Mouse (Mus musculus): ENCODE measurements at regions not wholly inside any gene's neighbourhood (a gene's known extent, or its start where the extent isn't known, plus 50 kb on each side); places are given as distances from the start of the nearest gene placed in this dataset.

GRCm38 (mm10) chr13:97630921-97631320, 129.5 kb downstream of the Gm10260 start:
- no peak for TF ChIP-seq POLR2A (IDR thresholded peaks at IDR 0.05; ENCODE audit: borderline replicate concordance, extremely low read depth, low read depth, low read length)
- no peak for TF ChIP-seq CTCF (IDR thresholded peaks at IDR 0.05; ENCODE audit: insufficient read depth, low read length)

All from lung, adult 2 months (tissue).